Mouse (Mus musculus) c-Kit-positive CD71-positive TER-119-positive erythroid progenitor cells, embryonic 14.5 days (primary cell): Measurements from ENCODE around the gene March9.

Source experiments
- DNase-seq: peaks from one replicate; pipeline ENCODE4 v3.0.0-alpha.2; 2013; ENCODE audit warnings: low spot score

March9 gene

GRCm38 (mm10) chr10:127033301-127033741 is 26.7 kb downstream of the March9 start:
- no peak for DNase-seq

- DNase-seq = peak; percentile 86
Observed at GRCm38 (mm10) chr10:127030336-127031296, 29.4 kb downstream of the March9 start, which contains the start of gene Tsfm. Tsfm (minus strand) TSS chr10:127030840.

GRCm38 (mm10) chr10:127018422-127018821 is 41.6 kb downstream of the March9 start:
- DNase-seq = no peak

GRCm38 (mm10) chr10:127017071-127017470 is 42.9 kb downstream of the March9 start:
- no peak for DNase-seq

- no peak for DNase-seq
Observed at GRCm38 (mm10) chr10:127016488-127016887, 43.5 kb downstream of the March9 start.
